Mouse (Mus musculus) embryonic facial prominence, embryonic 12.5 days (tissue): ENCODE data around the gene Asb8. TPM values are rescaled to one million over a fixed set of nuclear protein-coding genes. Genes with fewer than 3 reads are reported as not detected.

ENCODE experiments used
- ATAC-seq: fragments of 200-750 bp; cut with Nextera tagmentation; 2 replicates; pipeline ENCODE4 v1.8.0; 2017; ENCODE audit not compliant: insufficient number of reproducible peaks, insufficient read depth, low FRiP score, low TSS enrichment
- H3K27ac ChIP-seq: fragments of 300-500 bp; sonication (generic); 2 replicates; pipeline ENCODE4 v1.5.1; 2016; ENCODE audit warnings: mild to moderate bottlenecking
- H3K27me3 ChIP-seq: fragments of 300-500 bp; sonication (generic); 2 replicates; pipeline ENCODE4 v1.6.1; 2016; ENCODE audit warnings: mild to moderate bottlenecking, moderate library complexity
- H3K36me3 ChIP-seq: fragments of 300-500 bp; sonication (generic); 2 replicates; pipeline ENCODE4 v1.6.1; 2016; ENCODE audit warnings: mild to moderate bottlenecking
- H3K4me1 ChIP-seq: fragments of 300-500 bp; sonication (generic); 2 replicates; pipeline ENCODE4 v1.6.1; 2016
- H3K4me2 ChIP-seq: fragments of 300-500 bp; sonication (generic); replicated peaks from 2 replicates; pipeline ENCODE4 v1.6.1; 2016; ENCODE audit warnings: mild to moderate bottlenecking, moderate library complexity
- H3K4me3 ChIP-seq: fragments of 300-500 bp; sonication (generic); 2 replicates; pipeline ENCODE4 v1.5.1; 2016; ENCODE audit warnings: mild to moderate bottlenecking
- H3K9ac ChIP-seq: fragments of 300-500 bp; sonication (generic); 2 replicates; pipeline ENCODE4 v1.6.1; 2016; ENCODE audit warnings: mild to moderate bottlenecking, moderate library complexity
- H3K9me3 ChIP-seq: fragments of 300-500 bp; sonication (generic); 2 replicates; pipeline ENCODE4 v1.6.1; 2016; ENCODE audit warnings: mild to moderate bottlenecking, moderate library complexity
- WGBS: fragments of 180-500 bp; shearing (Covaris S2); methylation state at CpG from one replicate; pipeline ENCODE4 v1.1.7; 2016; 5-methylcytosine and 5-hydroxymethylcytosine counted together
- polyA plus RNA-seq: library from polyadenylated mRNA; unstranded; fragments of >200 nt; fragmentation: Nextera tagmentation; extraction: Ambion mirVana; gene quantifications from 2 replicates; pipeline ENCODE4 v1.2.1, GENCODE M21; 2016

Gene Asb8
- polyA plus RNA-seq, 1 experiment from 2014 or later, result 47.2 TPM

DNA sequence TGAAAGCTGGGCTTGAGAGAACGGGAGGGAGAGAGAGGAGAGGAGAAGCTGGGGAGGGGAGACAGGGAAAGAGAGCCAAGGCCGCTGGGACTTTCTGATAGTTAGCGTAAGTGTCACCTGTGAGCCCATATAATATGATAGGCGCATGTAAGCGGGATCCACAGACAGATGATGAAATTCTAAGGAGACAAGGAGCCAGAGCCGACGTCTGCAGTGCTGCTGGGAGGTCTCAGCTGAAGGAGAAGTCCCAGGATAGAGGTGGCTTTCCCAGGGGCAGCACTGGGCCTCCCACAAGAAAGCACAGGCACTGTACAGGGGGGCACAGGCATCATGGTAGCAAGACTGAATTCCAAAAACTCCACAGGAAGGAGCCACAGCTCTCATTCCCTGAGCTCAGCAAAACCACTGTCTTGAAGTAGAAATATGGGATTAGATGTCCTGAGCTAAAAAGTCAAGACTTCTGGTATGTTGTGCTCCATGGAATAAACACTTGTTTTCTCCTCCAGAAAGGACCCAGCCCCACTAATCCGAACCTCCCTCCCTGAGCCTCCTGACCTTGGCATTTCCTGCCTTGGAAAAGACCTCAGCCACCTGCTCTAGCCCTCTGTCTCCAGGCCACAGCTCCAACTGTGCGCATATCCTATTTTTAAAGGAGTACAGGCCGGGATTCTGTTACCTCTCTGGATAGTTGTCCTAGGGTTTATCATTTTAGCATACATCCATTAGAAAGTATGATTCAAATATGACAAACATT is 51.1 kb downstream of the Asb8 start:
- H3K4me1 ChIP-seq, result peaks cover 6% of the 10 kb centered on the region
- H3K4me3 ChIP-seq, result no peak overlapping the region
- no peaks in the 10 kb centered on the region for H3K27me3 ChIP-seq
- no peaks in the 10 kb centered on the region for H3K9me3 ChIP-seq
- peaks cover 51% of the 10 kb centered on the region for H3K36me3 ChIP-seq
- no peak overlapping the region for H3K27ac ChIP-seq
- H3K4me2 ChIP-seq, result no peak overlapping the region
- ATAC-seq, result no peak
- no peak overlapping the region for H3K9ac ChIP-seq
- WGBS, result 78% methylated on average over 10 of the region's 10 CpGs

DNA sequence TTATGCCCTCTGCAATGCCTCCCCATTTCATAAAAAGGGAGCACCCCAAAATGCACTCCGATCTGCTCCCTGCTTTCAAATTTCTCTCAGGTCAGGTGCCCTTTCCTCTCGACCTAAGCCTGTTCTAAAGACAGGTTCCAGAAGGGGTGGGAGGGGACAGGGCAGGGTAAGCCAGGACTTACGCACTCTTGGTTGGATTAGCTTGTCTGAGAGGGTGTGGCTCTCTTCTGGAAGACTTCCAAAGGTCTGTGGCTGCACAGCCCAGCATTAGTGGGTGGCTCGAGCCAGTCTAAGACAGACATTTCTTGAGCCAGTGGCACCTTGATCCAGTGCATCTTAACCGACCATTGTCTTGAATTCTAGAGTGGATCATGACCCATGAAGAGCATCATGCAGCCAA is 53.6 kb downstream of the Asb8 start:
- Histone ChIP-seq H3K9me3 (no peaks in the 10 kb centered on the region), H3K27me3 (no peaks in the 10 kb centered on the region), H3K36me3 (peaks cover 34% of the 10 kb centered on the region), H3K4me3 (no peak overlapping the region), H3K4me1 (peaks cover 20% of the 10 kb centered on the region), H3K27ac (no peak overlapping the region), H3K4me2 (no peak overlapping the region), H3K9ac (no peak overlapping the region)
- ATAC-seq, result no peak
- 76% methylated on average over 5 of the region's 5 CpGs for WGBS

DNA sequence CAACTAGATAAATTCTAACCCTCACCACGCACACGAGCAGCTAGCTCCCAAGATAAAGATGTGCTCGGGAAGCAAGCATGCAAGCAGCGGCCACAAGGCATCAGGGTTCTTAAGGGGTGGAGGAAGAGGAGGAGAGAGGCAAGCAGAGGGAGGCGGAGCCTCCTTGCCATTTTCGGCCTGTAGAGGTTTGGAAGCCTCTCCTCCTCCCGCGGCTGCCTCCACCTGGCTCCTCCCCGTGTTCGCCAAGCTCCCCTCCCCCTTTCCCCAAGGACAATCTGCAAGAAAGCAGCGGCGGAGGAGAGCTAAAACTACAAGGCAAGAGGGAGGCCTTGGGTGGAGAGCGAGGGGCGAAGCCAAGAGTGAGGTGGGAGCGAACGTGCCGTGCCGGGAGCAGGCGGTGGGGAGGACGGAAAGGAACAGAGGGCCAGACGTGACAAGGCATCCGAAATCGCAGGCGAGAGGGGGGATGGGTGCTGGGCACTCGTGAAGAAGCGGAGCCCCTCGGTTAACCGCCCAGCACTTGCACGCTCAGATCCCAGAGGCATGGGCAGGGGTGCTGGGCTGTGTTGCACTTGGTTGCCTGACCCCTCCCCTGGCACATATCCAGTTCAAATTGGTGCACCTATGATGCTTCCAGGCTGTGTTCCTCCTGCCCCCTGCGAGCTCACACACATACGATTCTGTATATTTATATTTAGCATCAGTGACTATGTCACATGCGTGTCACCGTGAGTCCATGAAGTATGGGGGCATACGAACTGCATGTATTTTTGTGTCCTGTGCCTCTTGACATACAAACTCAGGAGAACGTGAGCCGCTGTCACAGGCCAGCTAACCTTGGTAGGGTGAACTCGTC is 56.9 kb downstream of the Asb8 start:
- WGBS, result 5% methylated on average over 35 of the region's 37 CpGs

DNA sequence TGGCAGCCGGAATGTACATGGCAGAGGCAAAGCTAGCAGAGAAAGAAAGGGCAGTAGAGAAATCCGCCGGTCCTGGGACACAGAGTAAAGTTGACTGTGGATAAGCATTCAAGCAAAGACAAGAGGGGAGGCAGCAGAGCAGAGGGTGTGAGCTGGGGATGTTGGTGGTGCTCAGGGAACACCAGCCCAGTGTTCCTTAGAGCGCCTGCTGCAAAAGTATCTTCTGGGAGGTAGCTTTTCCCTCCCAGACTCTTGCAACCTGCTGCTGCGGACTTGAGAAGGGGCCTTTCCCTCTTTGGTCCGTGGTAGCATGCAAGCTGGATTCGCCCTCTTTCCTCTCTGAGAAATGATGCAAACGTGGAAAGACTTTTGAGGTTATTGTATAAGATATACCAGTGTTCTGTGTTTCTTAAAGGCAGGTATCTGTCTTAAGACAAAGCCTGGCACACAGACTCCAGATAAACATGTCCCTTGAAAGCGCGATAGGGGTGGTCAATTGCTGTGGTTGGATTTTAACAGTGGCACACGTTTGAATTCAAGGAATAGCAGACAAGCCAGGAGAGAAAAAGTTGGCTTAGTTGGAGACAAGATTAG is 57.6 kb downstream of the Asb8 start:
- Histone ChIP-seq H3K36me3 (peaks cover 11% of the 10 kb centered on the region), H3K9ac (peak overlapping the region; percentile 79; the same call in 1 of the 2 replicates), H3K4me3 (peak overlapping the region; percentile 62), H3K27ac (peak overlapping the region; percentile 85; the same call in 1 of the 2 replicates), H3K27me3 (no peaks in the 10 kb centered on the region), H3K4me2 (peak overlapping the region; percentile 76), H3K4me1 (peaks cover 20% of the 10 kb centered on the region), H3K9me3 (no peaks in the 10 kb centered on the region)
- WGBS, result 32% methylated on average over 11 of the region's 11 CpGs
- ATAC-seq, result no peak

More for the DNA sequence above, 56.9 kb downstream of the Asb8 start:
- no peaks in the 10 kb centered on the region for H3K9me3 ChIP-seq
- H3K9ac ChIP-seq, result peak overlapping the region; percentile 79
- ATAC-seq, result peak; percentile 92
- peak overlapping the region; percentile 62 for H3K4me3 ChIP-seq
- peaks cover 12% of the 10 kb centered on the region for H3K36me3 ChIP-seq
- peaks cover 20% of the 10 kb centered on the region for H3K4me1 ChIP-seq
- no peaks in the 10 kb centered on the region for H3K27me3 ChIP-seq
- peak overlapping the region; percentile 85 for H3K27ac ChIP-seq
- H3K4me2 ChIP-seq, result peak overlapping the region; percentile 76

GRCm38 (mm10) chr15:98107230-98107629 is 58.2 kb downstream of the Asb8 start:
- WGBS, result 88% methylated on average over 6 of the region's 6 CpGs
- Histone ChIP-seq H3K4me1 (peaks cover 20% of the 10 kb centered on the region), H3K9ac (no peak overlapping the region), H3K4me3 (no peak overlapping the region), H3K36me3 (peaks cover 6% of the 10 kb centered on the region; the same call in 1 of the 2 replicates), H3K9me3 (no peaks in the 10 kb centered on the region), H3K27ac (no peak overlapping the region), H3K4me2 (no peak overlapping the region), H3K27me3 (no peaks in the 10 kb centered on the region)
- ATAC-seq, result no peak

DNA sequence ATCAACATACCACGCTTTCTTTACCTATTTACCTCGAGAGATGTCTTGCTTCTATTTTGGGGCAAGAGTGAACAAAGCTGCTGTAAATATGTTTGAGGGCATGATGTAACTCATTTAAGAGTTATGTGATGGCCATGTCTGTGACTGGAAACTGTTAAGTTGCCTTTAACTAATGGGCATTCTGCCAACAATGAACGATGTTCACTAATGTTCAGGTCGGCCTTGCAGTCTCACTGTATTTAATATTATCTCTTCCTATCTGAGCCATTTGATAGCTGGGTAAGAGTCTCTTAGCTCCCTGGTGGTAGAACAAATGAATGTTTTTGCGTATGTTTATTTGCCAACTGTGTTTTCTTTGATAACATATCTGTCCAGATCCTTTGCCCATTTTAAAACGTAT is 58.9 kb downstream of the Asb8 start:
- H3K27me3 ChIP-seq, result no peaks in the 10 kb centered on the region
- H3K36me3 ChIP-seq, result no peaks in the 10 kb centered on the region
- no peak overlapping the region for H3K27ac ChIP-seq
- H3K9me3 ChIP-seq, result no peaks in the 10 kb centered on the region
- peaks cover 20% of the 10 kb centered on the region for H3K4me1 ChIP-seq
- WGBS, result 87% methylated on average over 6 of the region's 6 CpGs
- no peak for ATAC-seq
- no peak overlapping the region for H3K4me2 ChIP-seq
- no peak overlapping the region for H3K4me3 ChIP-seq
- no peak overlapping the region for H3K9ac ChIP-seq

DNA sequence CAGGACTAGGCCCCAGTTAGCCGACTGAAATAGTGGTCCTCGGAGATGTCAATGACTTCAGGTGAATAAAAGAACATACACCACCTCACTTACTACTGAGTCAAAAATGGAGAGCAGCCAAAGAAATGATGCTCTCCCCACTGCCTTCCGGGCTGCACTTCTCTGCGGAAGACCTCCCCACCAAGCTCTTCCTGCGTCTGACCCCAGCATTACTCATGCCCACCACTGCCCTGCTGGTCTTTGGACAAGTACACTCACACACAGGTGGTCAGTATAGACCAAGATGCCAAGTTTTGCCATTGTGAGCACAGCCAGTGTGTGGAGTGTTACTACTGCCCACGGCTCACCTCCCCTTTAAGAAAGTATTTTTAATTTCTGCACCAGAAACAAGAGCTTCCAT is 63.0 kb downstream of the Asb8 start:
- Histone ChIP-seq H3K27ac (no peak overlapping the region), H3K27me3 (no peaks in the 10 kb centered on the region), H3K4me3 (no peak overlapping the region), H3K4me1 (peaks cover 2% of the 10 kb centered on the region; the same call in 1 of the 2 replicates), H3K36me3 (no peaks in the 10 kb centered on the region), H3K9ac (no peak overlapping the region), H3K4me2 (no peak overlapping the region), H3K9me3 (no peaks in the 10 kb centered on the region)
- no peak for ATAC-seq
- WGBS, result 88% methylated on average over 6 of the region's 6 CpGs

DNA sequence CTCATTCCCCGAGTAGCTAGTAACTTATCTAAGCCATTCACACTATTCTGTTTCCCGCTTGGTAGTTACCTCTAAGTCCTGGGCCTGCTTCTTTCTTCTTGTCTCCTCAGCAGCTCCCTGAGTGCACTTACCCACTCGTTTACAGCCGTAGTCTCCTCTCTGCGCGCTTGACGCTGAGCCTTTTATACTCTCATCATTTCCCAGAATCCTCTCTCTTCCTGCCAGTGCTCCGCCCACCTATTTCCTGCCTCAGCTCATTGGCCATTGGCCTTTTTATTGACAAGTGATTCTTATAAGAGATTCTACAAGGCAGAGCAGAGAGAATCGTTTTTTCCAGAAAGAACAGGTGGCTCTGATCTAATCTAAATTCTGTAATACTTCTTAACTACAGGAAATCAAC is 66.9 kb downstream of the Asb8 start:
- ATAC-seq, result no peak

DNA sequence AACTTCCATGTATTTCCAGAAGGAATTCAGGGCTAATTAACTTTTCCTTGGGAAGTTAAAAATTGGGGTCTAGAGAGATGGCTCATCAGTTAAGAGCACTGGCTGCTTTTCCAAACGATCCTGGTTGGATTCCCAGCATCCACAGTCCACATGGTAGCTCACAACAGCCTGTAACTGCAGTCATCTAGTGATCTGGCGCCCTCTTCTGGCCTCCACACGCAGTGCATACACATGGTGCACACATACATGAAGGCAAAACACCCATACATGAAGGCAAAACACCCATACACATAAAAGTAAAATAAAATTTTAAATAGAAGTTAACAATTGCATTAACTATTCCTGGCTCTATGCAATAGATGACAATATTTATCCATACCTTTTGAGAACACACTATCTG is 68.5 kb downstream of the Asb8 start:
- H3K36me3 ChIP-seq, result no peaks in the 10 kb centered on the region
- no peak overlapping the region for H3K4me2 ChIP-seq
- H3K4me1 ChIP-seq, result peaks cover 8% of the 10 kb centered on the region
- no peak for ATAC-seq
- H3K27ac ChIP-seq, result no peak overlapping the region
- WGBS, result 48% methylated on average over 3 of the region's 3 CpGs
- H3K9me3 ChIP-seq, result no peaks in the 10 kb centered on the region
- H3K9ac ChIP-seq, result no peak overlapping the region
- no peak overlapping the region for H3K4me3 ChIP-seq
- H3K27me3 ChIP-seq, result no peaks in the 10 kb centered on the region

More for the DNA sequence above, 66.9 kb downstream of the Asb8 start:
- no peaks in the 10 kb centered on the region for H3K9me3 ChIP-seq
- H3K4me3 ChIP-seq, result no peak overlapping the region
- no peak overlapping the region for H3K9ac ChIP-seq
- no peaks in the 10 kb centered on the region for H3K36me3 ChIP-seq
- WGBS, result 90% methylated on average over 9 of the region's 9 CpGs
- peaks cover 5% of the 10 kb centered on the region; the same call in 1 of the 2 replicates for H3K4me1 ChIP-seq
- H3K27ac ChIP-seq, result no peak overlapping the region
- no peak overlapping the region for H3K4me2 ChIP-seq
- H3K27me3 ChIP-seq, result no peaks in the 10 kb centered on the region

- Histone ChIP-seq H3K27me3 (no peaks in the 10 kb centered on the region), H3K4me3 (no peak overlapping the region), H3K4me1 (peaks cover 18% of the 10 kb centered on the region), H3K9me3 (no peaks in the 10 kb centered on the region), H3K9ac (no peak overlapping the region), H3K4me2 (no peak overlapping the region), H3K27ac (no peak overlapping the region), H3K36me3 (no peaks in the 10 kb centered on the region)
- 92% methylated on average over 12 of the region's 12 CpGs for WGBS
- ATAC-seq, result no peak
These were observed 70.5 kb downstream of the Asb8 start for GRCm38 (mm10) chr15:98094905-98095304.

DNA sequence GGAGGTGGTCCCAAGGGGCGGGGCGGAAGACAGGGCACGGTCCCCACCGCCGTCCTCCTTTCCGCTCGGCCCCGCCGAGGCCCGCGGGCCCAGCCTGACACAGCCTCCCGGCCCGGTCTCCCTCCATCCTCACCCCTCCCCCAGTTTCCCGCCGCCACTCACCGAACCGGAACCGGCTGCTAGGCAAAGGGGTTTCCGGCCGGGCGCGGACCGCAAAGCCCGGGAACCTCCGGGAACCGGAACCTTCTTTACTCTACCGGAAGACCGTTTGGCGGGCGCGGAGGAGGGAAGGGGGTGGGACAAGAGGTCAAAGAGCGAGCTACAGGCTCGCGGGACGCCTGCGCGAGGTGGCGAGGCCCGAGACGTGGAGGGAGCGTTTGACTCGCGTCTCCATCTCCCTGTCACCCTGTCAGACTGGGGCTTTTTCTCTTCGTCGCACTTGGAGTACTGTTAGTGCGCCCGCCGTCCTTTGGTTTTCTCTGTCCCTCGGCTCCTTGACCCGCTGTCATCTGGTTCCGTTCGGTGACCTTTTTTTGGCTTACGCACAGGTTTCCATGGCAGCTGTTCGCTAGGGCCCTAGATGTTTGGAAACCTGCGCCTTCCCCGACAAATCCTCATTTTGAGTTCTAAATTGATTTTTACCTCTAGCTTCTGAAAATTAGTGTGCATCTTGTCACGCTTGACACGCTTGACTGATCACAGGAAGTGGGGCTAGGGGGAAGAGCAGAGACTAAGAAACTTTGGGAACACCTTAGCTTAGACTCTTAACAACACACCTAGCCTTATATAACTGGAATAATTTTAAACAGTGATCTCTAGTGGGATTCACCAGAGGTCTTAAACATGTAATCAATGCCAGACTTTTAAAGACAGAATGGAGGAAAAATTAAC is 72.1 kb downstream of the Asb8 start, which contains the start of gene Senp1:
Gene Senp1, minus strand, starts transcription at position 624 of the 891 bp plus-strand sequence.
- no peaks in the 10 kb centered on the region for H3K27me3 ChIP-seq
- H3K4me2 ChIP-seq, result peak within 1 kb of the TSS; percentile 63
- WGBS, result under 1% methylated on average over 51 of the region's 58 CpGs
- ATAC-seq, result peak; percentile 84
- H3K36me3 ChIP-seq, result 0 out of 2 replicates have a peak, but pooled peaks cover 3% of the 10 kb centered on the region
- H3K9ac ChIP-seq, result peak within 1 kb of the TSS; percentile 91
- peak within 1 kb of the TSS; percentile 89 for H3K4me3 ChIP-seq
- H3K4me1 ChIP-seq, result peaks cover 18% of the 10 kb centered on the region
- no peaks in the 10 kb centered on the region for H3K9me3 ChIP-seq
- peak within 1 kb of the TSS; percentile 96 for H3K27ac ChIP-seq
